ENCODE assay signal across 17 mouse cellular contexts in genomic region chr16:55940781-55941180, GRCm38 (mm10).
"Had no signal": no experiment of that assay in that cellular context is flagged by ENCODE, and none has a peak within 500 bp of the region (broad histone marks: within the 10 kb centered on the region; RNA-seq: fewer than 3 reads in every experiment).

No protein-coding gene starts in this region.

- H3K36me3 ChIP-seq: kidney, embryonic 15.5 days; limb, embryonic 13.5 days; midbrain, embryonic 10.5 days; neural tube, embryonic 13.5 days; stomach, embryonic 15.5 days had no signal

- H3K27ac ChIP-seq: kidney, embryonic 15.5 days; limb, embryonic 13.5 days; midbrain, embryonic 10.5 days; neural tube, embryonic 13.5 days; stomach, embryonic 15.5 days had no signal

- ATAC-seq: midbrain, embryonic 16.5 days had no signal

- H3K9me3 ChIP-seq: kidney, embryonic 15.5 days; limb, embryonic 13.5 days; midbrain, embryonic 10.5 days; neural tube, embryonic 13.5 days; stomach, embryonic 15.5 days had no signal

- H3K27me3 ChIP-seq: kidney, embryonic 15.5 days; limb, embryonic 13.5 days; neural tube, embryonic 13.5 days; stomach, embryonic 15.5 days had no signal

- H3K4me2 ChIP-seq: kidney, embryonic 15.5 days; limb, embryonic 13.5 days; lung, embryonic 14.5 days; neural tube, embryonic 13.5 days; stomach, embryonic 15.5 days had no signal

- H3K4me3 ChIP-seq: kidney, embryonic 15.5 days; limb, embryonic 13.5 days; midbrain, embryonic 10.5 days; neural tube, embryonic 13.5 days; stomach, embryonic 15.5 days had no signal

- DNase-seq: kidney, adult 2 months; kidney, postnatal 36 days; layer of hippocampus, adult 9-11 months; layer of hippocampus, postnatal 36 days; left cerebral cortex, postnatal 4 days; lung, embryonic 14.5 days; lung, postnatal 10 days; lung, postnatal 4 days; retina, postnatal 1 day; right cerebral cortex, postnatal 4 days; spleen, adult 18-20 months had no signal

- H3K9ac ChIP-seq: kidney, embryonic 15.5 days; limb, embryonic 13.5 days; lung, embryonic 14.5 days; neural tube, embryonic 13.5 days; stomach, embryonic 15.5 days had no signal

- H3K4me1 ChIP-seq: midbrain, embryonic 10.5 days; neural tube, embryonic 13.5 days; stomach, embryonic 15.5 days had no signal
